Mouse (Mus musculus) kidney, embryonic 15.5 days (tissue): ENCODE data around the gene Ccpg1. TPM values are rescaled to one million over a fixed set of nuclear protein-coding genes. Genes with fewer than 3 reads are reported as not detected.

Source experiments
- ATAC-seq: fragments of 200-750 bp; cut with Nextera tagmentation; replicated peaks from 2 replicates; pipeline ENCODE4 v1.8.0; 2017; ENCODE audit warnings: moderate TSS enrichment; ENCODE audit not compliant: low FRiP score
- H3K27ac ChIP-seq: fragments of 300-500 bp; sonication (generic); 2 replicates; pipeline ENCODE4 v1.5.1; 2015; ENCODE audit warnings: mild to moderate bottlenecking, inconsistent platforms
- H3K27me3 ChIP-seq: fragments of 300-500 bp; sonication (generic); 2 replicates; pipeline ENCODE4 v1.6.1; 2015; ENCODE audit warnings: inconsistent platforms
- H3K36me3 ChIP-seq: fragments of 300-500 bp; sonication (generic); 2 replicates; pipeline ENCODE4 v1.6.1; 2015; ENCODE audit warnings: inconsistent platforms
- H3K4me1 ChIP-seq: fragments of 300-500 bp; sonication (generic); 2 replicates; pipeline ENCODE4 v1.6.1; 2015; ENCODE audit warnings: inconsistent platforms
- H3K4me2 ChIP-seq: fragments of 300-500 bp; sonication (generic); 2 replicates; pipeline ENCODE4 v1.6.1; 2015; ENCODE audit warnings: moderate library complexity, mild to moderate bottlenecking, inconsistent platforms
- H3K4me3 ChIP-seq: fragments of 300-500 bp; sonication (generic); replicated peaks from 2 replicates; pipeline ENCODE4 v1.5.1; 2015; ENCODE audit warnings: mild to moderate bottlenecking, inconsistent platforms
- H3K9ac ChIP-seq: fragments of 300-500 bp; sonication (generic); 2 replicates; pipeline ENCODE4 v1.6.1; 2015; ENCODE audit warnings: mild to moderate bottlenecking, inconsistent platforms
- H3K9me3 ChIP-seq: fragments of 300-500 bp; sonication (generic); replicated peaks from 2 replicates; pipeline ENCODE4 v1.6.1; 2016; ENCODE audit warnings: inconsistent platforms
- WGBS: fragments of 180-500 bp; shearing (Covaris S2); methylation state at CpG from one replicate; pipeline ENCODE4 v1.1.7; 2015; ENCODE audit warnings: mixed read lengths; 5-methylcytosine and 5-hydroxymethylcytosine counted together
- polyA plus RNA-seq: library from polyadenylated mRNA; unstranded; fragments of >200 nt; fragmentation: Nextera tagmentation; extraction: Ambion mirVana; gene quantifications from 2 replicates; pipeline ENCODE4 v1.2.1, GENCODE M21; 2015

Ccpg1 gene
- polyA plus RNA-seq, 1 experiment from 2014 or later, result 34.7 TPM

DNA sequence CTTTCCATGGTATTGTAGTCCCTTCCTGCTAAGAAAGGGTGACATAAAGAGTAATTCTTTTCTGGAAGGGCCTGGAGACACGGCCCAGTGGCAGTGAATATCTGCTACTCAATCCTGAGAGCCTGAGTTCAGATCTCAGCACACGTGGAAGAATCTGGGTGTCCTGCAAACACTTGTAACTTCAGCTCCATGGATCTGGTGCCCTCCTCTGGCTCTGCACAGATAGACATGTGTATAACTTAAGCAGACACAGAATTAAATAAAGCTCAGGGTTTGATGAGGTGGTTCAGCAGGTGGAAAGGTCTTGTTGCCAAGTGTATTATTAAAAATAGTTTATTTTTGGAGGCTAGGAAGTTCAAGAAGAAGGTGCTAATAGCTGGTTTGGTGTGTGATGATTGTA lies 15.3 kb downstream of the Ccpg1 start:
- H3K27me3 ChIP-seq, result no peaks in the 10 kb centered on the region
- whole genome bisulfite sequencing, result 71% methylated on average over 2 of the region's 2 CpGs
- no peak overlapping the region for H3K9ac ChIP-seq
- H3K4me1 ChIP-seq, result no peaks in the 10 kb centered on the region
- no peak overlapping the region for H3K27ac ChIP-seq
- no peak overlapping the region for H3K4me2 ChIP-seq
- ATAC-seq, result no peak
- no peaks in the 10 kb centered on the region for H3K9me3 ChIP-seq
- no peak overlapping the region for H3K4me3 ChIP-seq
- peaks cover 9% of the 10 kb centered on the region for H3K36me3 ChIP-seq

DNA sequence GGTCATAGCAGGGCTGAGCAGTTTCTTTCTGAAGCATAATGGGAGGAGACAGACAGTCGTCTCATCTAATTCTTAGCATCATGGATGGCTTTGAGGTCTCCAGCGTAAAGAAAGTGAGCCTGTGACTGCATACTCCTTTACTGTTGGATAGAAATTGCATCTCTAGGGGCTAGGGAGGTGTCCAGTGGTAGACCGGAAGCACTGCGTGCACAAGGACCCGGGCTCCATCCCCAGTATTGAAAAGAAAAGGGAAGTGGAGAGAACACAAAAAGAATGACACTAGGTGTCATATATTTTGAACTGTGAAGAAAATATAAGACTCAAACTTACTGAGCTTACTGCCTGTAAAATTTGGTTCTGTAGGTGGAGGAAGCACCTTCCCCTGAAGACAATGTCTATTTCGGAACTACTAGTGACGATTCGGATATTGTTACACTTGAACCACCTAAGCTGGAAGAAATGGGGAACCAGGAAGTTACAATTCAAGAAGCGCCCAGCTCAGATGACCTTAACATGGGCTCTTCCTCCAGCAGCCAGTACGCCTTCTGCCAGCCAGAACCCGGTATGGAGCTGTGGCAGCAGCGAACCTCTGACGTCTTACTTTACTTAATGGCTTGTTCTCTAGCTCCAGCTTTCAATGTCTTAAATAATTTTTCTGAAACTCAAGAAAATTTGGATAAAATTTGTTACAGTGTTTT lies 16.2 kb downstream of the Ccpg1 start:
- no peak overlapping the region for H3K4me3 ChIP-seq
- no peak overlapping the region for H3K9ac ChIP-seq
- ATAC-seq, result no peak
- H3K4me1 ChIP-seq, result no peaks in the 10 kb centered on the region
- WGBS, result 87% methylated on average over 13 of the region's 13 CpGs
- H3K4me2 ChIP-seq, result no peak overlapping the region
- H3K9me3 ChIP-seq, result no peaks in the 10 kb centered on the region
- no peak overlapping the region for H3K27ac ChIP-seq
- peaks cover 17% of the 10 kb centered on the region for H3K36me3 ChIP-seq
- H3K27me3 ChIP-seq, result no peaks in the 10 kb centered on the region

DNA sequence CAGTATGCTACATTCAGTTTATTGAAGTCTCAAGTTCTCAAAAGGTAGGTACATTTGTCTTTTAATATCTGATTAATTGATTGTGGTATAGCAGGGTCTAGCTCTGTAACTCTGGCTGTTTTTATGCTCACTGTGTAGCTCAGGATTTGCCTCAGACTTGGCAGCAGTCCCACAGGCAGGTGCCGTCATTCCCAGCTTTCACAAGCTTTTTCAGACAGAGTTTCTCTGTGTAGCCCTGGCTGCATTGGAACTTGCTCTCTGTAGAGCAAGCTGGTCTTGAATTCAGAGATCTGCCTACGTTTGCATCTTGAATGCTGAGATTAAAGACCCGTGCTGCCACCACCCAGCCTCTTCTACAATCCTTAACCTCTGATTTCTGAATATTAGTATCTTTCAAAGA lies 16.9 kb downstream of the Ccpg1 start:
- 0 out of 2 replicates have a peak overlapping the region, but pooled peaks have one; percentile 25 for H3K27ac ChIP-seq
- ATAC-seq, result no peak
- no peaks in the 10 kb centered on the region for H3K27me3 ChIP-seq
- no peaks in the 10 kb centered on the region for H3K9me3 ChIP-seq
- H3K36me3 ChIP-seq, result peaks cover 17% of the 10 kb centered on the region
- no peak overlapping the region for H3K4me3 ChIP-seq
- 63% methylated on average over 3 of the region's 3 CpGs for WGBS
- H3K9ac ChIP-seq, result no peak overlapping the region
- no peaks in the 10 kb centered on the region for H3K4me1 ChIP-seq
- H3K4me2 ChIP-seq, result no peak overlapping the region

DNA sequence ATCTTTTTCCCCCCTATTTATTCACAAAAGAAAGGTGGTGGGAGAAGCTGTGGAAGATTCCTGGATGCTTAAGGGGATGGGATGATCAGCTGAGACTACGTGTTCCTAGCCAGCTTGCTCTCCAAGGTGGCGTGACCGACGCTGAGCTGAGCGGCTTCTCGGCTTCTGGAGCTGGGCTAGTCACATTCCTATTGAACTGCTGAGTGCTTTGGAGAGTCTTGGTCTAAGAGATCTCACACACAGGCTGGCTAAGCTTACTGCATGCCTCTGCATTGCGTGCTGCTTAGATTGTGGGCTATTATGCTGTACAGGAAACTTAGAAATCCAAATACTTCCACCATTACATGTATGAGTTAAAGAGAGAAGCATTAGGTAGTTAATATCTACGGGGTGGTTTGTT lies 18.8 kb downstream of the Ccpg1 start:
- Histone ChIP-seq H3K4me1 (no peaks in the 10 kb centered on the region), H3K27ac (no peak overlapping the region), H3K4me3 (no peak overlapping the region), H3K36me3 (peaks cover 17% of the 10 kb centered on the region), H3K27me3 (no peaks in the 10 kb centered on the region), H3K9me3 (no peaks in the 10 kb centered on the region), H3K4me2 (no peak overlapping the region), H3K9ac (no peak overlapping the region)
- ATAC-seq, result no peak
- 90% methylated on average over 8 of the region's 8 CpGs for WGBS

DNA sequence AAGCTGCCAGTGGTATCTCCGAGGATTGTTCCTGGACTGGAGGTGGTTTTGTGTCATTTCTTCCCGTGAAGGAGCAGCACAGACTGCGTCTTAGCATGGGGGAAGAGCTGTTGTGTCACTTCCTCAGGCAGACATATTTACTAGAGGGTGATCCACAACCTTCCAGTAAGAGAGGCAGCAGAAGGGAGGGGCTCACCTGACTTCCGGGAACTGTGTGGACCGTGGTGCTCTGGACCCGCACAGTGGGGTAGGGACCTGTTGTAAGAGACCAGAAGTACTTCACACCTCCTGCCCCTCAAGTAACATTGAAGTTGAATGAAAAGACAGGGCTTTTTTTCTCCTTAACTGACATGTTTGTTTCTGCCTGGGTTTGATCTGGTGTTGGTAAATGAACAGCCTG lies 19.9 kb downstream of the Ccpg1 start:
- no peak overlapping the region for H3K4me3 ChIP-seq
- H3K4me2 ChIP-seq, result no peak overlapping the region
- no peak overlapping the region for H3K9ac ChIP-seq
- H3K4me1 ChIP-seq, result no peaks in the 10 kb centered on the region
- 85% methylated on average over 6 of the region's 6 CpGs for WGBS
- no peak overlapping the region for H3K27ac ChIP-seq
- ATAC-seq, result no peak
- no peaks in the 10 kb centered on the region for H3K27me3 ChIP-seq
- peaks cover 19% of the 10 kb centered on the region for H3K36me3 ChIP-seq
- H3K9me3 ChIP-seq, result no peaks in the 10 kb centered on the region

DNA sequence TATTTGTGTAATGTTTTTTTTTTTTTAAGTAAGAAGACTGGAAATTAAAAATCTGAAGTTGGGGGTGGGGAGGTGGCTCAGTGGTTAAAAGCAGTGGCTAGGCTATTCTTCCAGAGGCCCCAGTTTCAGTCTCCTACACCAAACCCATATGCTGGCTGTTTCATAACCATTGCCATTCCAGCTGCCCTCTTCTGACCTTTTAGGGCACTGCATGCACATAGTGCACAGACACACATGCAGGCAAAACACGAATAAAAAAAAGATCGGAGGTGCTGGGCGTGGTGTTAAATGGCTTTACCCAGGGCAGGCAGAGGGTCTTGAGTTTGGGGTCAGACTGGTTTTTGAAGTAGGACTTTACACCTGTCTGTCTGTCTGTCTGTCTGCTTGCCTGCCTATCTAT lies 20.9 kb downstream of the Ccpg1 start:
- H3K4me1 ChIP-seq, result no peaks in the 10 kb centered on the region
- H3K36me3 ChIP-seq, result peaks cover 28% of the 10 kb centered on the region
- H3K9me3 ChIP-seq, result no peaks in the 10 kb centered on the region
- no peak overlapping the region for H3K9ac ChIP-seq
- no peak for ATAC-seq
- H3K27ac ChIP-seq, result no peak overlapping the region
- WGBS, result 93% methylated on average over 3 of the region's 3 CpGs
- H3K27me3 ChIP-seq, result no peaks in the 10 kb centered on the region
- no peak overlapping the region for H3K4me3 ChIP-seq
- H3K4me2 ChIP-seq, result no peak overlapping the region

DNA sequence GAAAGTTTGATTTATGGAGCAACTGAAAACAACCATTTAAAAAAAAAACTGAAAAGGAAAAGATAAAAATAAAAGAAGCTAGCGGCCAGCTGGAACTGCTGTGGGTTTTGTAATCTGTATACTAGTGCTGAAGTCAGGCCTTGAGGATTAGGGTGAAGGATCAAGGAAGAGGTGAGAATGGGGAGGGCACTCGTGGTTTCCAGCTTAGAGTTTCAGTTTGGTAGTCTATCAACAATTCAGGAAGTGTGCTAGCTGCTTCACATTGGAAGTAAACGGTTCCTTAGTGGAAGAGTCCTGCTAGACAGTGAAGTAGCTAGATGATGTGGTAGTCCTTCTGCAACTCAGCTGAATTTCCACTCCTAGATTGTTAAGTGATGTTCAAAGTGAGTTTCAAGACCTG lies 23.2 kb downstream of the Ccpg1 start:
- Histone ChIP-seq H3K9ac (no peak overlapping the region), H3K36me3 (peaks cover 41% of the 10 kb centered on the region), H3K4me1 (no peaks in the 10 kb centered on the region), H3K27me3 (no peaks in the 10 kb centered on the region), H3K4me3 (no peak overlapping the region), H3K27ac (no peak overlapping the region), H3K9me3 (no peaks in the 10 kb centered on the region), H3K4me2 (no peak overlapping the region)
- no peak for ATAC-seq
- 68% methylated on average over 3 of the region's 3 CpGs for WGBS

DNA sequence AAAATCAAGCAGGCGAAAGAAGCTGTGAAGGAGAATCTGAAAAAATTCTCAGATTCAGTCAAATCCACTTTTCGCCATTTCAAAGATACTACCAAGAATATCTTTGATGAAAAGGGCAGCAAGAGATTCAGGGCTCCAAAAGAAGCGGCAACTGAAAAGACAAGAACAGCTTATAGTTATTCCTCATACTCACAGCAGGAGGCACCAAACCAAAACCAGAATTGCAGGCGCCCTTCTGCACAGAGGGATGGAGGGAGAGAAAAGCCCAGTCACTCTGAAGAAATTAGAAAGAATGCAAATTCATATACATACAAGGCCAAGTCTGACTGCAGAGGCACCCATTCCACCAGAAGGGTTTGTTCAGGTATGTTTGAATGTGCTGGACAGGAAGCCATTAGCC lies 27.4 kb downstream of the Ccpg1 start:
- no peak overlapping the region for H3K4me3 ChIP-seq
- ATAC-seq, result no peak
- no peaks in the 10 kb centered on the region for H3K4me1 ChIP-seq
- H3K9ac ChIP-seq, result no peak overlapping the region
- no peaks in the 10 kb centered on the region for H3K27me3 ChIP-seq
- no peak overlapping the region for H3K27ac ChIP-seq
- WGBS, result 91% methylated on average over 4 of the region's 4 CpGs
- H3K36me3 ChIP-seq, result peaks cover 71% of the 10 kb centered on the region
- no peak overlapping the region for H3K4me2 ChIP-seq
- no peaks in the 10 kb centered on the region for H3K9me3 ChIP-seq

DNA sequence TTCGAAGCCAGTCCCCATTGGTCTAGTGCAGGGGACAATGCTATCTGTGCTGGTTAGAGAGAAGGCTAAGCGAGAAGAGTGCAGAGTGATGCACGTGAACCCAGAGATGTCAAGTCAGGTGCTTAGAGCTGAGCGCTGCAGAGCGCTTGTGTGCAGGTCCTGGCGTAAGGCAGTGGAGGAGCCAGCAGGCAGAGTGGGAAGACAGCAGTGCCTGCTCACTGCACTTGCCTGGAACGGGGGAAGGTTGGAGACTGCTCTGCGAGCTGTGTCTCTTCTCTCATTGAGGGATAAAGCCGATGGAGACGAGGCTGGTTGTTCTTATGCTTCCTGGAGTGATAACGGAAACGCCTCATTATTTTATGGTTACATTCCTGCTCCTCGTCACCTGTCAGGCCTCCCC lies 29.5 kb downstream of the Ccpg1 start:
- no peak overlapping the region for H3K27ac ChIP-seq
- peaks cover 91% of the 10 kb centered on the region for H3K36me3 ChIP-seq
- no peaks in the 10 kb centered on the region for H3K9me3 ChIP-seq
- no peak overlapping the region for H3K4me2 ChIP-seq
- no peaks in the 10 kb centered on the region for H3K27me3 ChIP-seq
- no peak for ATAC-seq
- no peak overlapping the region for H3K9ac ChIP-seq
- 75% methylated on average over 13 of the region's 13 CpGs for WGBS
- no peak overlapping the region for H3K4me3 ChIP-seq
- no peaks in the 10 kb centered on the region for H3K4me1 ChIP-seq

DNA sequence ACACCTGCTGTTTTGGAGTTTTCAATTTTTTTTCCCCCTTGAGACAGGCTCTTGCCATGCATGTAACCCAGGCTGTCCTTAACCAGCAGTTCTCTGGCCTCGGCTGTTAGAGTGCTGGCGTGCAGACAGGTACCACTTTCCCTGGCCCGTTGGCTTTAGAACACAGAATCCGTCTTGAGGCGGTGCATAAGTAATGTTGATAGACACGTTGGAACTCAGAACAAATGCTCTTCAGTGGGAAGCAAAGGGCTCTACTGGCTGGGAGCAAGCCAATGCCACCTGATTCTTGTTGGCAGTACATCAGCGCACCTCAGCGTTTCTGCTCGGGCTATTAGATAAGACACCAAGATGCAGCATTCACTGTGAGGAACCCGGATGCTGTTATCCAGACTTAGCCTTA lies 34.6 kb downstream of the Ccpg1 start:
- Histone ChIP-seq H3K27me3 (no peaks in the 10 kb centered on the region), H3K4me2 (no peak overlapping the region), H3K9ac (no peak overlapping the region), H3K4me3 (no peak overlapping the region), H3K4me1 (no peaks in the 10 kb centered on the region), H3K36me3 (peaks cover 73% of the 10 kb centered on the region), H3K27ac (no peak overlapping the region), H3K9me3 (no peaks in the 10 kb centered on the region)
- no peak for ATAC-seq
- 91% methylated on average over 10 of the region's 10 CpGs for WGBS

DNA sequence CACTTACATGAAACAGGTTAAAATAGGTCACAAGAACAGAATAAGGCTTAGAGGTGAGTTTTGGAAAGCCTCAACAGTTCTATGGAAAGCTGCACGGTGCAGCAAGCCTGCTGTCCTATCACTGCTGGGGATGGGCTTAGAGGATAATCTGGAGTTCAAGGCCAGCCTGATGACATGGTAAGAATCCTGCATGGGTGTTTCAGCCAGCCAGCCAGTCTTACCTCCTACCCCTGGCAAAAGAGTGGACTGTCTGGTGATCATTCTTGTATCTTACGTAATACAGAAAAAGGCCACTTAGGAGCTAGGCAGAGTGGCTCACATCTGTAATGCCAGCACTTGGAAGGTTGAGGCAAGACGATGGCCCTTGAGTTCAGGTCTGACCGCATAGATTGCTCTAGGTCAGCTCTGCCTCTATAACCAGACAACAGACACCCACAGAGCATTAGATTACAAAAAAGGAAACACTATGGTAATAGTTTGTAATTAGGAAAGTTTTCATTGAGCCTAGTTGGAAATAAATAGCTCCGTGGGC lies 35.4 kb downstream of the Ccpg1 start:
- 90% methylated on average over 5 of the region's 5 CpGs for WGBS
- Histone ChIP-seq H3K27me3 (no peaks in the 10 kb centered on the region), H3K27ac (no peak overlapping the region), H3K9ac (no peak overlapping the region), H3K36me3 (peaks cover 66% of the 10 kb centered on the region), H3K4me1 (no peaks in the 10 kb centered on the region), H3K9me3 (no peaks in the 10 kb centered on the region), H3K4me3 (no peak overlapping the region), H3K4me2 (no peak overlapping the region)
- no peak for ATAC-seq

DNA sequence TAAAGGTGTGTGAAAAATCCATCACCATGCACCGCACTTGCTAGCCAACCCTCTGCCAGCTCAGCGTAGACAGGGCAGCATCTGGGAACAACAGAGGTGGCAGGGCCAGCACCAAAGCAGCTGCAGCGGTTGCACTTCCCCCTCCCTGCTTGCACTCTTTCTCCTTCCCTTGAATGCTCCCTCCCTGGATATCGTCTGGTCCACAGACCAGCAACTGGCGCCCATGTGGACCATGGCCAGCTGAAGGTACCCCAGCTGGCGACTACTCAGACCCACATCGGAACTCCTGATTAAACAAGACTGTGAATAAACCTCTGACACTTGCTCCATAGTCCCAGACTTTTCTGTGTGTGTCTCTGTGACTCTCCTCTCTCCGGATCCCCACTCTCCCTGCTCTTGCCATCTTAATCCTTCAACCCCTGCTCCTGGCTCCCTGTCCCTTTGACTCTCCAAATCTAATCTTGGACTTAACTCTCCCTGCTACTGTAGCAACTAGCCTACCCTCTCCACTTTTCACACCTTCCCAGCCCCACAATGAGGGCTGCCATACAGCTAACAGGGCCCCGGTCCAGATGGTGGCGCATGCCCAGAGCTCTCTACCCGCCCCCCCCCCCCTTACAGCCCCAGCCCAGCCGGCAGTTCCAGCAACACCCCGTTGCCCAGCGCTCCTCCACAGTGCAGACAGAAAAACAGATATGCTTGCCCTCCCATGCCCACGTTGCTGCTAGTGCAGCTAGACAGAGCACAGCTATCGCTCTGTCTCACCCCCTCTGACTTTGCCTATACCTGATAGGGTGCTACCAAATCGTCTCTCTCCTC lies 40.8 kb downstream of the Ccpg1 start:
- no peak for ATAC-seq
- no peak overlapping the region for H3K4me2 ChIP-seq
- 29% methylated on average over 17 of the region's 17 CpGs for WGBS
- no peaks in the 10 kb centered on the region for H3K4me1 ChIP-seq
- H3K27me3 ChIP-seq, result no peaks in the 10 kb centered on the region
- H3K9me3 ChIP-seq, result no peaks in the 10 kb centered on the region
- no peak overlapping the region for H3K27ac ChIP-seq
- peaks cover 46% of the 10 kb centered on the region for H3K36me3 ChIP-seq
- H3K9ac ChIP-seq, result no peak overlapping the region
- H3K4me3 ChIP-seq, result no peak overlapping the region
